Mouse (Mus musculus): ENCODE results near the gene Maml3.

GRCm38 (mm10) chr3:52090230-52090873, 14.5 kb downstream of the Maml3 start:
- TF ChIP-seq CTCF (IDR thresholded peaks at IDR 0.05; ENCODE audit: low read depth, low read length) (no peak), POLR2A (IDR thresholded peaks at IDR 0.05; ENCODE audit: borderline replicate concordance, low read depth, low read length) (no peak)
